Mouse (Mus musculus) liver, embryonic 14.5 days (tissue): ENCODE measurements around the gene Rabl6.

Experiments
- CTCF ChIP-seq: IDR thresholded peaks from 2 replicates; pipeline ENCODE4 v1.5.1; 2016; ENCODE audit warnings: antibody characterized with exemption, low read depth, control low read depth
- EP300 ChIP-seq: IDR thresholded peaks from 2 replicates; pipeline ENCODE4 v1.6.1; 2016; ENCODE audit warnings: antibody characterized with exemption, low read depth

DNA sequence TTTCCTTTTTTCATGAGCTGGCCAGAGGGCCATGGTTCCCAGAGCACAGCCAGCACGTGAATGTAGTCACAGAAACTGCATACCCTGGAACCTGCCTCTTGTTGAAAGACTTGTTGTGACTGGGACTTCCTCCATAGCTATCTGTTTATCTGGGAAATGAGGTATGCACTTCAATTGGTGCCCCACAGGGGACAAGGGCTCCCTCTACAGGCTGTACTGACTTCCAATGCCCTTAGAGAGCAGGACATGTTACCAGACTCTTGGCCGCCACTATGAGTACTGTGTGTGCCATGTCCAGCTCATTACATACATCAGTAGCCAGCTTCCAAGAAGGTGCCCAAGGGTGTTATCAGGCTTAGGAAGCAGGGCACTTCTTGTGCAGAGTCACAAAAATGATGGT lies 16.5 kb downstream of the Rabl6 start:
- TF ChIP-seq CTCF (peak; percentile 82), EP300 (no peak)
